Mouse (Mus musculus): ENCODE data around the gene Auts2.

Gene Auts2

GRCm38 (mm10) chr5:131698900-131699299, 844.2 kb downstream of the Auts2 start:
- DNase-seq (ENCODE audit: low read depth in 2 of 2, low spot score in 2 of 2), result no peak

- no peak for DNase-seq (ENCODE audit: low read depth in 2 of 2, low spot score in 2 of 2)
Observed at GRCm38 (mm10) chr5:131690781-131691180, 852.4 kb downstream of the Auts2 start.

- no peak for DNase-seq (ENCODE audit: low read depth in 2 of 2, low spot score in 2 of 2)
Observed at GRCm38 (mm10) chr5:131686956-131687618, 856.1 kb downstream of the Auts2 start.

GRCm38 (mm10) chr5:131680127-131680845, 862.9 kb downstream of the Auts2 start:
- DNase-seq (ENCODE audit: low read depth in 2 of 2, low spot score in 2 of 2), result no peak

GRCm38 (mm10) chr5:131679523-131679922, 863.6 kb downstream of the Auts2 start:
- DNase-seq (ENCODE audit: low read depth in 2 of 2, low spot score in 2 of 2), result no peak

GRCm38 (mm10) chr5:131677518-131677917, 865.6 kb downstream of the Auts2 start:
- no peak for DNase-seq (ENCODE audit: low read depth in 2 of 2, low spot score in 2 of 2)

- DNase-seq (ENCODE audit: low read depth in 2 of 2, low spot score in 2 of 2), result no peak
Observed at GRCm38 (mm10) chr5:131673696-131674095, 869.4 kb downstream of the Auts2 start.

GRCm38 (mm10) chr5:131665068-131665467, 878.1 kb downstream of the Auts2 start:
- no peak for DNase-seq (ENCODE audit: low read depth in 2 of 2, low spot score in 2 of 2)

GRCm38 (mm10) chr5:131664657-131665056, 878.5 kb downstream of the Auts2 start:
- no peak for DNase-seq (ENCODE audit: low read depth in 2 of 2, low spot score in 2 of 2)

GRCm38 (mm10) chr5:131662657-131663056, 880.5 kb downstream of the Auts2 start:
- no peak for DNase-seq (ENCODE audit: low read depth in 2 of 2, low spot score in 2 of 2)

GRCm38 (mm10) chr5:131658822-131659515, 884.2 kb downstream of the Auts2 start:
- DNase-seq (ENCODE audit: low read depth in 2 of 2, low spot score in 2 of 2), result no peak

- no peak for DNase-seq (ENCODE audit: low read depth in 2 of 2, low spot score in 2 of 2)
Observed at GRCm38 (mm10) chr5:131654206-131654605, 888.9 kb downstream of the Auts2 start.

GRCm38 (mm10) chr5:131650381-131650891, 892.7 kb downstream of the Auts2 start:
- DNase-seq (ENCODE audit: low read depth in 2 of 2, low spot score in 2 of 2), result no peak

- DNase-seq (ENCODE audit: low read depth in 2 of 2, low spot score in 2 of 2), result no peak
Observed at GRCm38 (mm10) chr5:131647683-131648119, 895.4 kb downstream of the Auts2 start.

GRCm38 (mm10) chr5:131647104-131647682, 896.0 kb downstream of the Auts2 start:
- DNase-seq (ENCODE audit: low read depth in 2 of 2, low spot score in 2 of 2), result no peak

- no peak for DNase-seq (ENCODE audit: low read depth in 2 of 2, low spot score in 2 of 2)
Observed at GRCm38 (mm10) chr5:131646192-131646775, 896.9 kb downstream of the Auts2 start.

- DNase-seq (ENCODE audit: low read depth in 2 of 2, low spot score in 2 of 2), result no peak
Observed at GRCm38 (mm10) chr5:131645341-131646191, 897.6 kb downstream of the Auts2 start.

- no peak for DNase-seq (ENCODE audit: low read depth in 2 of 2, low spot score in 2 of 2)
Observed at GRCm38 (mm10) chr5:131644331-131644730, 898.8 kb downstream of the Auts2 start.

- no peak for DNase-seq (ENCODE audit: low read depth in 2 of 2, low spot score in 2 of 2)
Observed at GRCm38 (mm10) chr5:131643176-131644174, 899.7 kb downstream of the Auts2 start.

Data from CD8-positive naive resting alpha-beta T cell, adult 2 months (primary cell).